Mouse (Mus musculus) spleen, adult 2 months (tissue): ENCODE data around the gene Kctd21.

Source experiments
- CTCF ChIP-seq: fragments of 200-500 bp; IDR thresholded peaks from 2 replicates; pipeline ENCODE4 v1.5.1; 2011; ENCODE audit warnings: mild to moderate bottlenecking, inconsistent platforms; ENCODE audit not compliant: insufficient read depth, insufficient read length, insufficient replicate concordance; ENCODE audit errors: extremely low read depth
- POLR2A ChIP-seq: fragments of 200-500 bp; IDR thresholded peaks from 2 replicates; pipeline ENCODE4 v1.6.1; 2011; ENCODE audit warnings: low read depth, low read length, inconsistent platforms

- TF ChIP-seq CTCF (no peak), POLR2A (no peak)
These were observed 26.9 kb upstream of the Kctd21 start for GRCm38 (mm10) chr7:97305206-97305605.
